Mouse (Mus musculus): ENCODE results near the gene Foxc1.

DNA sequence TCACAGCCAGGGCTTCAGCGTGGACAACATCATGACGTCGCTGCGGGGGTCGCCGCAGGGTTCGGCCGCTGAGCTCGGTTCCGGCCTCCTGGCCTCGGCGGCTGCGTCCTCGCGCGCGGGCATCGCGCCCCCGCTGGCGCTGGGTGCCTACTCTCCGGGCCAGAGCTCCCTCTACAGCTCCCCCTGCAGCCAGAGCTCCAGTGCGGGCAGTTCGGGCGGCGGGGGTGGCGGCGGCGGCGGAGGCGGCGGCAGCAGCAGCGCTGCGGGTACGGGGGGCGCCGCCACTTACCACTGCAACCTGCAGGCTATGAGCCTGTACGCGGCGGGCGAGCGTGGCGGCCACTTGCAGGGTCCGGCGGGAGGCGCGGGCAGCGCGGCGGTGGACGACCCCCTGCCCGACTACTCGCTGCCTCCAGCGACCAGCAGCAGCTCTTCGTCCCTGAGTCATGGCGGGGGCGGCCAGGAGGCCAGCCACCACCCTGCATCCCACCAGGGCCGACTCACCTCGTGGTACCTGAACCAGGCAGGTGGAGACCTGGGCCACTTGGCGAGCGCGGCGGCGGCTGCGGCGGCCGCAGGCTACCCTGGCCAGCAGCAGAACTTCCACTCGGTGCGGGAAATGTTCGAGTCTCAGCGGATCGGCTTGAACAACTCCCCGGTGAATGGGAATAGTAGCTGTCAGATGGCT, 1.8 kb downstream of the Foxc1 start:
- TF ChIP-seq CTCF (IDR thresholded peaks at IDR 0.05; ENCODE audit: low read depth) (peak; percentile 50), EP300 (optimal IDR thresholded peaks at IDR 0.05) (no peak)

Measured in stomach, postnatal 0 days (tissue).